ENCODE assay signal across 10 mouse cellular contexts in the genomic region with DNA sequence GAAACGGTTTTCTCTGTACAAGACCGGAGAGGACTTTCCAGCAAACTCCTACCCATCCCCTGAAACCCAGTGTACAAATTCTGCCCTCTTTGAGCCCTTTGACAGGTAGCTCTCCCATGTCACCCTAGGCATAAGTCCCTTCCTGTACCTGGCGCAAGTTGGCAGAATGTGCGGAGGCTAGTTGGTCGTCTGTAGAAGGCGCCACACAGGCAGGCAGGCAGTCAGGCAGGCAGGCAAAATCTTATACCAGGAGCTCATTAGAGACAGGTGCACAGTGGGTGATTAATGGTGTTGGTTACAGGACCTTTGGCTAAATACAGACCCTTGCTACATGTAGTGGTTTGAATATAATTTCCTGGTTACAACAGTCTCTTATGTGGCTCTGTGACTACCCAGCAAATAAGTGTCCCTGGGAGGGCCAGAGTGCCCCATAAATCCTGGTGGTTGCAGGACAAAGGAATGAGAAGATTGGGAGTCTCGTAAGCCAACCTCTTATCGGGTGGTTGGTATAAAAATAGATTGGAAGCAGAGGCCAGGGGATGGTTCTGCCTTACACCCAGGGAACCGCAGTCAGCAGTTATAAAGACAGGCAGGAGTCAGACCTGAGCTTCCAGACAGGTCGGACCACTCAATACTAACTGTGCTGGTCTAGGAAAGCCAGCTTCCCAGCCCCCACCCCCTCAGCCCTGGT. TPM values are rescaled to one million over a fixed set of nuclear protein-coding genes. Genes with fewer than 3 reads are reported as not detected.
DNase-seq lines count a peak whose midpoint lies in the region; ATAC-seq lines count a peak whose summit lies in the region.
"Had no signal": no experiment of that assay in that cellular context is flagged by ENCODE, and none has a peak within 500 bp of the region (broad histone marks: within the 10 kb centered on the region; RNA-seq: fewer than 3 reads in every experiment).

No protein-coding gene starts in this region.

- no peaks in the 10 kb centered on the region for H3K27me3 ChIP-seq in embryonic facial prominence, embryonic 14.5 days (replicated peaks; ENCODE audit: control insufficient read depth, insufficient read depth, low read length)
- H3K27me3 ChIP-seq in hindbrain, embryonic 11.5 days (ENCODE audit: control insufficient read depth, insufficient read depth, low read length), result peaks cover 4% of the 10 kb centered on the region; the same call in 1 of the 2 replicates
- no peaks in the 10 kb centered on the region; the same call in 1 of the 2 replicates for H3K27me3 ChIP-seq in midbrain, embryonic 13.5 days

- no peaks in the 10 kb centered on the region for H3K36me3 ChIP-seq in embryonic facial prominence, embryonic 14.5 days (ENCODE audit: control insufficient read depth, insufficient read depth, low read length)
- no peaks in the 10 kb centered on the region for H3K36me3 ChIP-seq in hindbrain, embryonic 11.5 days (ENCODE audit: control insufficient read depth, insufficient read depth, low read length)
- H3K36me3 ChIP-seq in midbrain, embryonic 13.5 days, result no peaks in the 10 kb centered on the region

- WGBS in embryonic facial prominence, embryonic 14.5 days, result 69% methylated on average over 10 of the region's 10 CpGs
- 81% methylated on average over 10 of the region's 10 CpGs for WGBS in hindbrain, embryonic 11.5 days
- 71% methylated on average over 10 of the region's 10 CpGs for WGBS in midbrain, embryonic 13.5 days

- no peaks in the 10 kb centered on the region for H3K9me3 ChIP-seq in embryonic facial prominence, embryonic 14.5 days (ENCODE audit: control insufficient read depth, low read length)
- no peaks in the 10 kb centered on the region for H3K9me3 ChIP-seq in hindbrain, embryonic 11.5 days (ENCODE audit: control insufficient read depth, low read length)
- H3K9me3 ChIP-seq in midbrain, embryonic 13.5 days, result no peaks in the 10 kb centered on the region

- peaks cover 10% of the 10 kb centered on the region for H3K4me1 ChIP-seq in embryonic facial prominence, embryonic 14.5 days (ENCODE audit: control insufficient read depth, insufficient read depth, low read length)
- H3K4me1 ChIP-seq in hindbrain, embryonic 11.5 days (replicated peaks; ENCODE audit: control insufficient read depth, insufficient read depth, low read length), result no peaks in the 10 kb centered on the region; the same call in 1 of the 2 replicates
- H3K4me1 ChIP-seq in midbrain, embryonic 13.5 days (replicated peaks), result peaks cover 26% of the 10 kb centered on the region

- ATAC-seq in embryonic facial prominence, embryonic 14.5 days (ENCODE audit: low read depth), result no peak
- ATAC-seq in hindbrain, embryonic 11.5 days (ENCODE audit: low FRiP score), result no peak
- ATAC-seq in midbrain, embryonic 13.5 days, result no peak

- peak; percentile 93 for DNase-seq in heart, adult 11 months
- no peak for DNase-seq in heart, adult 8-10 months (ENCODE audit: low spot score)
- DNase-seq in embryonic facial prominence, embryonic 14.5 days (ENCODE audit: low spot score), result no peak
- DNase-seq in hindbrain, embryonic 11.5 days (ENCODE audit: low spot score), result peak; percentile 9
- no peak for DNase-seq in thymus, postnatal 10 days (ENCODE audit: low spot score in 2 of 2)
- DNase-seq in embryo, embryonic 10.5 days (ENCODE audit: low spot score), result no peak
- no peak for DNase-seq in kidney, postnatal 4 days
- DNase-seq: adrenal gland, postnatal 25 days; gastrocnemius, postnatal 25 days had no signal

- H3K4me2 ChIP-seq in embryonic facial prominence, embryonic 14.5 days (ENCODE audit: low read depth, low read length), result peak overlapping the region; percentile 99
- H3K4me2 ChIP-seq in hindbrain, embryonic 11.5 days (replicated peaks; ENCODE audit: low read depth, low read length), result peak overlapping the region; percentile 97
- peak overlapping the region; percentile 98 for H3K4me2 ChIP-seq in midbrain, embryonic 13.5 days (replicated peaks)

- no peak overlapping the region for H3K27ac ChIP-seq in embryonic facial prominence, embryonic 14.5 days (replicated peaks; ENCODE audit: low read depth, low read length)
- no peak overlapping the region for H3K27ac ChIP-seq in hindbrain, embryonic 11.5 days (ENCODE audit: low read depth, low read length)
- H3K27ac ChIP-seq in midbrain, embryonic 13.5 days, result peak overlapping the region; percentile 30; the same call in 1 of the 2 replicates

- no peak overlapping the region for H3K9ac ChIP-seq in embryonic facial prominence, embryonic 14.5 days (ENCODE audit: low read depth, low read length)
- H3K9ac ChIP-seq in hindbrain, embryonic 11.5 days (ENCODE audit: low read depth, low read length), result no peak overlapping the region
- H3K9ac ChIP-seq in midbrain, embryonic 13.5 days (replicated peaks), result peak overlapping the region; percentile 86; the same call in 1 of the 2 replicates

- peak overlapping the region; percentile 81; the same call in 1 of the 2 replicates for H3K4me3 ChIP-seq in embryonic facial prominence, embryonic 14.5 days (ENCODE audit: low read depth, low read length)
- H3K4me3 ChIP-seq in hindbrain, embryonic 11.5 days (ENCODE audit: low read depth, low read length), result peak overlapping the region; percentile 55; the same call in 1 of the 2 replicates
- peak overlapping the region; percentile 78 for H3K4me3 ChIP-seq in midbrain, embryonic 13.5 days (replicated peaks)

RNA-seq across cellular contexts. Expression of a gene that starts 1.5 kb away (rescaled TPM):
- 10 to 100 TPM; 55.4 to 72.1 (median 61.1) TPM for total RNA-seq in heart, adult 8-10 months (2022)
- polyA plus RNA-seq in embryonic facial prominence, embryonic 14.5 days (2014; fragmentation: Nextera tagmentation; extraction: Ambion mirVana), result 51.6 and 58.6 TPM in 2 replicates
- 23.5 and 27.7 TPM in 2 replicates for polyA plus RNA-seq in hindbrain, embryonic 11.5 days (2014; fragmentation: Nextera tagmentation; extraction: Ambion mirVana)
- 23.0 and 23.6 TPM in 2 replicates for polyA plus RNA-seq in midbrain, embryonic 13.5 days (2015; fragmentation: Nextera tagmentation; extraction: Ambion mirVana)

RNA-seq across cellular contexts. Expression of a gene that starts 30.6 kb away (rescaled TPM):
- 1 to 10 TPM; 2.0 to 4.4 (median 3.3) TPM for total RNA-seq in heart, adult 8-10 months (2022)
- polyA plus RNA-seq in embryonic facial prominence, embryonic 14.5 days (2014; fragmentation: Nextera tagmentation; extraction: Ambion mirVana), result 2.4 and 2.5 TPM in 2 replicates
- polyA plus RNA-seq in hindbrain, embryonic 11.5 days (2014; fragmentation: Nextera tagmentation; extraction: Ambion mirVana), result 0.33 TPM in 1 of 2 replicates, not detected in the other
- polyA plus RNA-seq in midbrain, embryonic 13.5 days (2015; fragmentation: Nextera tagmentation; extraction: Ambion mirVana), result 0.23 TPM in 1 of 2 replicates, not detected in the other
- total RNA-seq: adrenal gland, postnatal 25 days; gastrocnemius, postnatal 25 days had no signal

RNA-seq across cellular contexts. Expression of a gene that starts 47.1 kb away (rescaled TPM):
- not detected for total RNA-seq in heart, adult 8-10 months (2022)
- not detected in 2 replicates for polyA plus RNA-seq in embryonic facial prominence, embryonic 14.5 days (2014; fragmentation: Nextera tagmentation; extraction: Ambion mirVana)
- not detected in 2 replicates for polyA plus RNA-seq in hindbrain, embryonic 11.5 days (2014; fragmentation: Nextera tagmentation; extraction: Ambion mirVana)
- not detected in 2 replicates for polyA plus RNA-seq in midbrain, embryonic 13.5 days (2015; fragmentation: Nextera tagmentation; extraction: Ambion mirVana)
- total RNA-seq: adrenal gland, postnatal 25 days; gastrocnemius, postnatal 25 days had no signal

Comparison
In these comparisons a context has a peak if more than half of its experiments do, and no peak if none do; other contexts are left out.
1. DNase-seq: peak in heart, adult 11 months (single experiment) and hindbrain, embryonic 11.5 days (single experiment); none in heart, adult 8-10 months (single experiment), embryonic facial prominence, embryonic 14.5 days (single experiment), thymus, postnatal 10 days (0 of 2), embryo, embryonic 10.5 days (single experiment) and kidney, postnatal 4 days (0 of 2).
2. Peak in every context shown above with its lines, with median percentiles within 50 percentile points of each other: H3K4me2 ChIP-seq and H3K4me3 ChIP-seq.